Mouse (Mus musculus) lung, embryonic 16.5 days (tissue): Measurements from ENCODE around the gene Pde5a. TPM values are rescaled to one million over a fixed set of nuclear protein-coding genes. Genes with fewer than 3 reads are reported as not detected.
A peak's percentile ranks its signal among the peaks of the same experiment; 100 is the strongest.

Experiments
- ATAC-seq: fragments of 200-750 bp; cut with Nextera tagmentation; 2 replicates; pipeline ENCODE4 v1.8.0; 2017; ENCODE audit warnings: low read depth, mild to moderate bottlenecking, moderate library complexity
- H3K27ac ChIP-seq: fragments of 300-500 bp; sonication (generic); 2 replicates; pipeline ENCODE4 v1.5.1; 2014; ENCODE audit warnings: mild to moderate bottlenecking, control low read depth, low read length
- H3K27me3 ChIP-seq: fragments of 300-500 bp; sonication (generic); 2 replicates; pipeline ENCODE4 v1.6.1; 2014; ENCODE audit warnings: low read depth, low read length, mixed read lengths; ENCODE audit not compliant: control insufficient read depth, insufficient read depth
- H3K36me3 ChIP-seq: fragments of 300-500 bp; sonication (generic); 2 replicates; pipeline ENCODE4 v1.6.1; 2014; ENCODE audit warnings: low read length; ENCODE audit not compliant: control insufficient read depth, insufficient read depth
- H3K4me1 ChIP-seq: fragments of 300-500 bp; sonication (generic); replicated peaks from 2 replicates; pipeline ENCODE4 v1.6.1; 2014; ENCODE audit warnings: low read length, mixed read lengths; ENCODE audit not compliant: control insufficient read depth, insufficient read depth
- H3K4me2 ChIP-seq: fragments of 300-500 bp; sonication (generic); 2 replicates; pipeline ENCODE4 v1.6.1; 2014; ENCODE audit warnings: low read depth, low read length, control low read depth
- H3K4me3 ChIP-seq: fragments of 300-500 bp; sonication (generic); 2 replicates; pipeline ENCODE4 v1.5.1; 2014; ENCODE audit warnings: mild to moderate bottlenecking, low read length, control low read depth
- H3K9ac ChIP-seq: fragments of 300-500 bp; sonication (generic); 2 replicates; pipeline ENCODE4 v1.6.1; 2014; ENCODE audit warnings: low read length, control low read depth
- H3K9me3 ChIP-seq: fragments of 300-500 bp; sonication (generic); 2 replicates; pipeline ENCODE4 v1.6.1; 2016; ENCODE audit warnings: low read length; ENCODE audit not compliant: control insufficient read depth
- WGBS: fragments of 180-500 bp; shearing (Covaris S2); extraction: QIAGEN DNeasy Blood & Tissue Kit; methylation state at CpG from one replicate; pipeline ENCODE4 v1.1.7; 2014; 5-methylcytosine and 5-hydroxymethylcytosine counted together
- polyA plus RNA-seq: library from polyadenylated mRNA; unstranded; fragments of >200 nt; fragmentation: Nextera tagmentation; extraction: Ambion mirVana; gene quantifications from 2 replicates; pipeline ENCODE4 v1.2.1, GENCODE M21; 2015

Pde5a gene
- polyA plus RNA-seq: 23.7 and 24.7 TPM in 2 replicates

DNA sequence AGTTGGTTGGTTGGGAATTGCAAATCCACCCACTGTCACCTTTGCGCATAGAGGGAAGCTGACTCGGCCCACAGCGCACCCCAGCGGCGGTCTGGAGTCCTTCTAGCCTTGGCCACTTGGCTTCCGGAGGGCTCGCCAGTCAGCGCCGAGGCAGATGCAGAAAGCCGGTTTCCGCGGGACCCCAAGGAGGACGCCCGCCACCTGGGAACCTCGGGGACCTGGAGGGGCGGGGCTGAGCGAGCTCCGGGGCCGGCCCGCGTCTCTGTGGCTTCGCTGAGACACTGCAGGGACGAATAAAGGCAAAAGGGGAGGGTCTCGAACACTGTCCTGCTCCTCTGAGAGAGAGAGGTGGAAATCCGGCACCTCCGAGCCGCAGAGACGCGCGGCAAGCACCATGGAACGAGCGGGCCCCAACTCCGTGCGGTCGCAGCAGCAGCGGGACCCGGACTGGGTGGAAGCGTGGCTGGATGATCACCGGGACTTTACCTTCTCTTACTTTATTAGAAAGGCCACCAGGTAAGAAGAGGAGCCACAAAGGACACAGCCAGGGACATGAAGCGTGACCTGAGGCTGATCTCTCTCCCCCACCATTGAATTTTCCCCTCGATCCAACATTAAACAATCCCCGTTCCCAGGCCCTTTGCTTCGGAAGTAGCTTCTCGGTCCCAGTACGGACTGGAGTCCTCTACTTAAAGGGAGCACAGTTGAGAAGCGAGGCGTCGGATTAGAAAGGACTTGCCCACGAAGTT, at the start of gene Pde5a:
Gene Pde5a (plus strand): TSS at position 96 of the 749 bp plus-strand sequence.
- under 1% methylated on average over 49 of the region's 49 CpGs for WGBS
- Histone ChIP-seq H3K9ac (peak within 1 kb of the TSS; percentile 93), H3K4me1 (peaks cover 3% of the 10 kb centered on the region; the same call in 1 of the 2 replicates), H3K27ac (peak within 1 kb of the TSS; percentile 98), H3K27me3 (no peaks in the 10 kb centered on the region), H3K4me3 (peak within 1 kb of the TSS; percentile 81), H3K36me3 (no peaks in the 10 kb centered on the region), H3K4me2 (peak within 1 kb of the TSS; percentile 82), H3K9me3 (no peaks in the 10 kb centered on the region)
- peak; percentile 59 for ATAC-seq

DNA sequence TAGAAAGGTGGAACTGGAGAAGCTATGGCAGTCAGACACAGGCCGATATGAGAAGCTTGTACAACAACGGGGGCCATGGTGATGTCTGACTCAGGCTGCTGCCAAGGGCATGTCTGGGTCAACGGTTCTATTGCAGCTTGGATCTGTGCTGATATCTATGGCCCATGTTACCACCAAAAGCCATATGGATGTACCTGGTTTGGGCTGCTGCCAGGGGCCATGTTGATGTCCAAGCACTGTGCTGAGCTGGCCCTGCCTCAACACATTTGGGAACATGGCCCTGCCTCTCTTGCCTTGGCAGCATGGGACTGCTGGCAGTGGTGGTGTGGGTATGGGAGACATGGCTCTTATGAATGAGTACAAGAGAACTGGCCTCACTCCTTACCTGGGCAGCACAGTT, 47.9 kb upstream of the Pde5a start:
- no peak overlapping the region for H3K9ac ChIP-seq
- no peak for ATAC-seq
- H3K36me3 ChIP-seq: no peaks in the 10 kb centered on the region
- H3K27ac ChIP-seq: no peak overlapping the region
- peaks cover 5% of the 10 kb centered on the region; the same call in 1 of the 2 replicates for H3K9me3 ChIP-seq
- H3K4me1 ChIP-seq: peaks cover 8% of the 10 kb centered on the region
- no peak overlapping the region for H3K4me3 ChIP-seq
- H3K27me3 ChIP-seq: no peaks in the 10 kb centered on the region
- no peak overlapping the region for H3K4me2 ChIP-seq
- WGBS: 85% methylated on average over 3 of the region's 3 CpGs

DNA sequence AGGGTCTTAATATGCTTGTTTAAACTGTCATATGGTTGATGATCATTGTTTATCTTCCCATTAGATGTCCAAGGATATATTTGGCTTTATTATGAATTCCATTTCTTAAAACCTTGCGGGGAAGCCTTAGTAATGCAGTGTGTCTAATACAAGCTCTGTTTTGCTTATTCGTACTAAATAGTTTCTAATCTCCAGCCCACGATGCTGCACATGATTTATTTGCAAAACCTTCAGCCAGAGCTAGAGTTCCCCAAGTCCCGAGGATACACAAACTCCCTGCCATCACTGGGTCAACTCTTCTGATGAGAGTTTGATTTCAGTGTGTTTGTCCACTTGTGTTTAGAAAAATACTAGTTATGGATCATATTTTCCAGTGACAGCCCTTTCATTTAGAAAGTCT, 46.4 kb upstream of the Pde5a start:
- Histone ChIP-seq H3K9me3 (peaks cover 5% of the 10 kb centered on the region; the same call in 1 of the 2 replicates), H3K27me3 (no peaks in the 10 kb centered on the region), H3K4me3 (no peak overlapping the region), H3K4me1 (peaks cover 5% of the 10 kb centered on the region), H3K4me2 (no peak overlapping the region), H3K27ac (no peak overlapping the region; the same call in 1 of the 2 replicates), H3K9ac (no peak overlapping the region), H3K36me3 (no peaks in the 10 kb centered on the region)
- 38% methylated on average over 4 of the region's 4 CpGs for WGBS
- peak; percentile 45 for ATAC-seq

DNA sequence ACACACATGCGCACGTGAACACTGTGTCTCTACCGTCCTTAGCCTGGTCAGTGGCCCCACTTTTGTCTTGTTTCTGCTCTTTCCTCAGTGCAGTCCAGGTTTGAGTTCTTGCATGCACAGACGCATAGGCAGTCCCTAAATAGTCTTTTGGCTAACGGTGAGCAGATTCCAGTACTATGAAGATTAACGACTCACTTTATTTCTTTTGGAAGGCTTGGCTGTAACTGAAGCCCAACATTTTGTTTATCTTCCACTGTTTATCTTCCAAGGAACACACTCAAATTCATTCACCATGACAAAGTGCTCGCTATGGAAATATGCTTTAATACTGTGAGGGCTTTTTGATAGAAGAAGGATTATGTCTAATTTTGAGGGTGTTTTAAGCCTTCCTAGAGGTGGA, 43.9 kb upstream of the Pde5a start:
- Histone ChIP-seq H3K36me3 (no peaks in the 10 kb centered on the region), H3K4me3 (no peak overlapping the region), H3K27me3 (no peaks in the 10 kb centered on the region), H3K9me3 (no peaks in the 10 kb centered on the region), H3K27ac (peak overlapping the region; percentile 83), H3K4me2 (no peak overlapping the region), H3K9ac (no peak overlapping the region), H3K4me1 (peaks cover 5% of the 10 kb centered on the region)
- WGBS: 30% methylated on average over 7 of the region's 7 CpGs
- peak; percentile 76 for ATAC-seq

DNA sequence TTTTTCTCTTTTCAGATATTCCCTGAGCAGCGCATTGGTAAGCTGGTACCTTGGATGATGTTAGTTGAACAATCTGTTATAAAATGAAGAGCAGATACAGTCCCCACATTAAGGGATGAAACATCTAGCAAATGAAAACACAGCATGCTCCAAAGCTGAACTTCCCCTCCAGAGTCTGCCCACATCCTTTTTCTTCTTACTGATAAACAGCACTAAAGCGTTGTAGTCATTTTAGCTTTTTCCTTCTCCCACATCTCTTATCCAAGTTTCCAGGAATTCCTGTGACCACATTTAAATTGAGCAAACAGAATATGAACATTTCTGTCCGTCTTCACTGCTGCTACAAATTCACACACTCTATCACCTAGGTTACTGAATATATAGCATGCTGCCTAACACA, 35.7 kb upstream of the Pde5a start:
- Histone ChIP-seq H3K36me3 (no peaks in the 10 kb centered on the region), H3K4me1 (no peaks in the 10 kb centered on the region), H3K27ac (no peak overlapping the region), H3K27me3 (no peaks in the 10 kb centered on the region), H3K9me3 (no peaks in the 10 kb centered on the region), H3K4me2 (no peak overlapping the region), H3K9ac (no peak overlapping the region), H3K4me3 (no peak overlapping the region)
- WGBS: 73% methylated on average over 3 of the region's 3 CpGs
- ATAC-seq: no peak

DNA sequence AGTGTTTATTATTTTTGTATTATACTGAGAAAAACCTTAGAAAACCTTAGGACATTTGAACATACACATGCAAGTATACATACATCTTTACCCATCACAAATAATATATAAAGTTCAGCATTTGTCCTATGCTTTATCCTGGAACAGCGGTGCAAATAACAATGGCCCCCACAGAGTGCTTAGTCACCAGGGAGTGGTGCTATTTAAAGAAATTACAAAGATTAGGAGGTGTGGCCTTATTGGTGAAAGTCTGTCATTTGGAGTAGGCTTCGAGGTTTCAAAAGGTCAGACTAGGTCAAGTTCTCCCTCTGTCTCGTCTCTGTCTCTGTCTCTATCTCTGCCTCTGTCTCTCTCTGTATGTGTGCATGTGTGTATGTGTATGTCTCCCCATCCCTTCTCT, 32.9 kb upstream of the Pde5a start:
- Histone ChIP-seq H3K36me3 (no peaks in the 10 kb centered on the region), H3K27ac (no peak overlapping the region), H3K9ac (no peak overlapping the region), H3K4me3 (no peak overlapping the region), H3K4me2 (no peak overlapping the region), H3K4me1 (no peaks in the 10 kb centered on the region), H3K9me3 (no peaks in the 10 kb centered on the region), H3K27me3 (no peaks in the 10 kb centered on the region)
- ATAC-seq: no peak
- WGBS: 67% methylated on average over 3 of the region's 3 CpGs

DNA sequence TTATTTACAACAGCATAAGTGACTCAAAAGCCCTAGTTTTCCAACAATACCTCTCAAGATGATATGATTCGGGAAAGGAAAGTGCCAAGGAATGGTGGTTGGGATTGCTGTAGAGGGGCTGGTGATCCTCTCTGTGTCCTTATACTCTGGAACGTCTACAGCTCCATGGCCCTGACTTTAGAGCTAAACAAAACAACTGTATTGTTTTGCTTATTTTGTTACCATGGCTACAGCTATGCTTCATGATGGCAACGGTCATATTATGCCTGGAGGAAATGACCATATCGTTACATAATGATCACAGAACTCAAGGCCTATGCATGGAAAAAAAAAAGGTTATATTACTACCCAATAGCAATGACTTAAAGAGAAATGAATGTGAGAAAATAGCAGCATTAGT, 32.1 kb upstream of the Pde5a start:
- Histone ChIP-seq H3K9ac (no peak overlapping the region), H3K9me3 (no peaks in the 10 kb centered on the region), H3K4me2 (no peak overlapping the region), H3K27me3 (no peaks in the 10 kb centered on the region), H3K27ac (no peak overlapping the region), H3K4me3 (no peak overlapping the region), H3K4me1 (no peaks in the 10 kb centered on the region), H3K36me3 (no peaks in the 10 kb centered on the region)
- 57% methylated on average over 4 of the region's 4 CpGs for WGBS
- ATAC-seq: no peak

DNA sequence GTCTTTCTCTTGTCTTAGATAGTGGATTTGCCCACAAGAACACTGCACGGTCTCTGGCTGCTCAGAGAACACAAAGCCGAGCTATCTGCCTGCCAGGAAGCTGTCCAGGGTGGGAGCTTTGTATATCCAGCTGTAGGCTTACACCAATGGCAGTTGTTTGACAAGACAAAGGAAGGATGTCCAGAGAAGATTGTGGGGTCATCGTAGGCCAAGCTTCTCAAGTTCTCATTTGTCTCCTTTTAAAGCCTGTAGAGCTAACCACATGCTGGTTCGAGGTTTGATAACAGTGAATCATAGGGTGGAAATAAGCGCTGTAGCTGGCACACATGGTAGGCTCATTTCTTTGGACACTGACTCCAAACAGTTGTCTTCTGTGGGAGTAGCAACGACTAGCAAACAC, 24.5 kb upstream of the Pde5a start:
- H3K27me3 ChIP-seq: no peaks in the 10 kb centered on the region
- peak overlapping the region; percentile 83 for H3K27ac ChIP-seq
- no peak overlapping the region for H3K4me2 ChIP-seq
- H3K36me3 ChIP-seq: no peaks in the 10 kb centered on the region
- H3K9me3 ChIP-seq: no peaks in the 10 kb centered on the region; the same call in 1 of the 2 replicates
- H3K9ac ChIP-seq: no peak overlapping the region
- peaks cover 14% of the 10 kb centered on the region; the same call in 1 of the 2 replicates for H3K4me1 ChIP-seq
- peak; percentile 97 for ATAC-seq
- H3K4me3 ChIP-seq: no peak overlapping the region
- WGBS: 20% methylated on average over 6 of the region's 6 CpGs

DNA sequence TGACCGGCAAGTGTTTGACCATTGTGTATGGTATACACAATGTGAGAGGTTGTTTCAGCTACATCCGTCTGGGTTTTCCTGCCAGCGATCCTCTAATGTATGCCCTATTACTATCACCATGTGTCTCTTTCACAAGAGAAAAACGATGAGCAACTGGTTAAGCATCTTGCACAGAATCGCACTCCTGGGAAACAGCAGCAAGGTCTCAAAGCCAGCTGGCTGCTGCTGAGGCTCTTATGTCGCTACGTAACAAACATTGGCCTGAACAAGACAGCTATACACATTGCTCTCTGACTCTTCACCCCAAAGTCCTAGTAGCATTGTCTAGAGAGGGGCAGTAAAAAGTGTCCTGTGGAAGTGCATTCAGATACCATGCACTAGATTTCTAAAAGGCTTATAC, 23.5 kb upstream of the Pde5a start:
- 0 out of 2 replicates have a peak, but pooled peaks have one; percentile 13 for ATAC-seq

More for the DNA sequence above, 23.5 kb upstream of the Pde5a start:
- no peaks in the 10 kb centered on the region; the same call in 1 of the 2 replicates for H3K9me3 ChIP-seq
- no peaks in the 10 kb centered on the region for H3K36me3 ChIP-seq
- no peak overlapping the region for H3K9ac ChIP-seq
- peaks cover 14% of the 10 kb centered on the region; the same call in 1 of the 2 replicates for H3K4me1 ChIP-seq
- H3K27me3 ChIP-seq: no peaks in the 10 kb centered on the region
- H3K4me3 ChIP-seq: no peak overlapping the region
- H3K27ac ChIP-seq: peak overlapping the region; percentile 83
- H3K4me2 ChIP-seq: no peak overlapping the region
- 44% methylated on average over 7 of the region's 7 CpGs for WGBS
